Mouse (Mus musculus) T-helper 1 cell (primary cell): ENCODE measurements at regions not wholly inside any gene's neighbourhood (a gene's known extent, or its start where the extent isn't known, plus 50 kb on each side); places are given as distances from the start of the nearest gene placed in this dataset.
"Not testable (repeated sequence)": the region's sequence is repeated elsewhere in the genome, so short reads cannot be mapped to it uniquely, and the experiment has no call there.

Experiments used
- in situ Hi-C: fragments of 300-600 bp; cut with MboI, MseI; formaldehyde crosslinking; loops from one replicate; pipeline ENCODE4 v1.15.1; 2025; ENCODE audit warnings: high pct_unique_total_duplicates

DNA sequence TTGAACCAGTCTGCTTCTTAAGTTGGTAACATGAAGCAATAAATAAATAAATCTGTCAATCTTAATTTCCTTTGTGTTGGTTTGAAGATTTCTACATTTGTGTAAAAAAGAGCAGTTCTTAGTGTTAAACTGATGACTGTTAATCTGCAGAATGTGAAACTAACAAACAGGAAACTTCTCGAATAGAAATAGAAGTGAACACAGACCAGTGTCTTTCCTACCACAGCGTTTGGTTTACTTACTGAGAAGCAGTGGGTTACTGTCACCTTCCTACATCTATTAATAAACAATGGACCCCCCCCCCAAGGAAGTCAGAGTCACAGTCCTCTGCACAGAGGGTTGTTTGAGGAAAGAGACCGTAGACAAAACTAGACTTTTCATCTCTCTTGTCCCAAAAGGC, 209.0 kb upstream of the Btg1 start:
- in situ Hi-C loops = no loop called here

DNA sequence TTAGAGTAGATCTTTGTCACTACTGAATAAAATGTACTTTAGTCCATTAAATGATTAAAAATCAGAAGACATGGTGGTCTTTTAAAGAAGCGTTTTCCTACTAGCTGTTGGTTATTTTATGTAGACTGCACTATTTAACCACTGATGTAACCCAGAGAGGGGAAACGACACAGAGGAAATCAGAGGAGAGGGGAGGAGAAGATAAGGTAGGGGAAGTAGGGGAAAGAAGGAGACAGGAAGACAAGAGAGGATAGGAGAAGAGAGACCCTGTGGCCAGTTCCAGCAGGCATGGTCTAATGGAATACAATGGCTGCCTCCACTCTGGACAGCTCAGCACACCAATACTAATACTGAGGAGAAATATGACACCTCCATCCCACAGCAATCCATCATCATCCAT, 208.6 kb upstream of the Btg1 start:
- in situ Hi-C loops = no loop called here

DNA sequence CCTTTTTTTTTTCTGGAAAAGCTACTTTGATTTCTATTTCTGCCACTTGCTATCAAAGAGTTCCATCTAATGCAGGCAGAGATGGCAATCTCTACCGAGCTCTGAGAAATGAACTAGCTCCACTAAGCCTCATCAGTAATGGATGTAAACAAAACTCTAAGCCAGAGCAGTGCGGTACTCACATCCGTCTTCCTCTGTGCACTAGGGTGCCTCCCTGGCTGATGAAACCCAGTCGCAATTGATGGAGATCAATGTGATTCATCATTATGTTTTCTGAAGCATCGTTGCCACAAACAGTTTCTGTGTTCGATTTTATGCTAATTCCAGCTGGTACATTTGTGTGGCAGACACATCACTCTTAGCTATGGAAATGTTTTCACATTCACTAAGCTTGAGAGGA, 206.8 kb upstream of the Btg1 start:
- in situ Hi-C loops = no loop called here

DNA sequence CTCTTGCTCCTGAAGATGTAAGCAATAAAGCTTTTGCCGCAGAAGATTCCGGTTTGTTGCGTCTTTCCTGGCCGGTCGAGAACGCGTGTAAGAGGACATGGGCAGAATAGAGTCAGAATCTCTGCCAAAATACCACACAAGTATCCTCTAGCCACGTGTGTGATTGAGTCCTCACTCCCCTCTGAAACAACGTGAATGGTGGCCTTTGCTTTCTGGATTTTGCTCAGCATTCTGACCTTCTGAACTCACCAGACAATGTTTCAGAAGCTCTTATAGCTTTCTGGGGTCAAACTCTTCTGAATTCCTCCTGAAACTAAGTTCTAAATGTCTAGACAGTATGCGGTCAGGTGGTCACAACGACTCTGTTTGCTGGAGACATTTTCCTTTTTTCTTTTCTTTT, 202.0 kb upstream of the Btg1 start:
- in situ Hi-C loops = no loop called here

DNA sequence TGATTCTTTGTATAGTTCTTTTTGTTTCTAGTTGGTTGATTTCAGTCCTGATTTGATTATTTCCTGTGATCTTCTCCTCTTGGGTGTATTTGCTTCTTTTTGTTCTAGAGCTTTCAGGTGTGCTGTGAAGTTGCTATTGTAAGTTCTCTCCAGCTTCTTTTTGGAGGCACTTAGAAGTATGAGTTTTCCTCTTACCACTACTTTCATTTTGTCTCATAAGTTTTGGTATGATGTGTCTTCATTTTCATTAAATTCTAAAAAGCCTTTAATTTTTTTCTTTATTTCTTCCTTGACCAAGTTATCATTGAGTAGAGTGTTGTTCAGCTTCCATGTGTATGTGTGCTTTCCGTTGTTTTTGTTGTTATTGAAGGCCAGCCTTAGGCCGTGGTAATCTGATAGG, 195.3 kb upstream of the Btg1 start:
- in situ Hi-C loops = not testable (repeated sequence)

DNA sequence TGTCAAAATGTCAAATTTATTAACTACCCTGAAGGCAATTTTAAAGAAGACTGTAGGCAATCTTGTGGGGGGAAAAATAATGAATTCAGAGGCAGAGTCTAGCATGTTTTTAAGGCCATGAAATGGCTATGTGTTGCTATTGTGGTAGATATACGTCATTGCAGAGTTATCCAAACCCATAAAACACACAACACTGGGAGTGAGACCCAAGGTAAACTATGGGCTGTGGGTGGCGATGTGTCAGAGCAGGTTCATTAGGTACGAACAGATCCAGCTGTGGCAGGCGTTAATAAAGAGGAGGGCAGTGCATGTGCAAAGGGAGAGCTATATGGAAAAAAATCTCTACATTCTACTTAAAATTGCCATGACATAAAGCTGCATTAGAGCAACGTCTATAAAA, 189.4 kb upstream of the Btg1 start:
- in situ Hi-C loops = no loop called here

DNA sequence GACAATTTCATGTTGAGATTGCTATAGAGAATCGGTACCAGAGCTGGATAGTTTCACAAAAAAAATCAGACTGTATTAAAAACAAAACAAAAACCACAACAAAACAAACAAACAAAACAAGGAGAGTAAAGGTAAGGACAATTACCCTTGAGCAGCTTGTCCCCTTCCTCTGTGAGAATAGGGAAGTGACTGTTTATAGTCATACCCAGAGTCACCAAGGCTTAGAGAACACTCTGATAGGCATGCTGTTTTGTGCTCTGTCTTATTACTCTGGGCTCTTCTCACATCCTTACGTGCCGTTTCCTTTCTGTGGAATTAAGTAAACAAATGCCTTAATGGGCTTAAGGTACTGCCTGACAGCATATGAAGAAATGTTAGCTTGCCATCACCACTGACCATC, 186.7 kb upstream of the Btg1 start:
- in situ Hi-C loops = no loop called here

DNA sequence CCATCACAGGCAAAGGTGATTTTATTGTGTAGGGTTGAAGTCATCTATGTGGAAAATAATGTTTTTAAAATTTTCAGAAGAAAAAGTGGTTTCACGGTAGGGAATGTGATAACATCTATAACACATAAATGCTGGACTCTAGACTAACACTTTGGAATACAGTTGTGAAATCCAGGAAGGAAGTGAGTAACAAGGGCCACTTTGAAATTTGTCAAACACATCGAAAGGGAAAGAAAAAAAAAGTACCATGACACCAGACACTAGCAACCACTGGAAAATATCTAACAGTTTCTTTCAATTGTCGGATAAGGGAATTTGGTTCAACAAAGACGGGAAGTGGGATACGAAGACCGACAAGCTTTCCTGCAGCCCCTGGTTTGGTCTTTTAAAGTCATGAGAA, 181.7 kb upstream of the Btg1 start:
- in situ Hi-C loops = no loop called here

DNA sequence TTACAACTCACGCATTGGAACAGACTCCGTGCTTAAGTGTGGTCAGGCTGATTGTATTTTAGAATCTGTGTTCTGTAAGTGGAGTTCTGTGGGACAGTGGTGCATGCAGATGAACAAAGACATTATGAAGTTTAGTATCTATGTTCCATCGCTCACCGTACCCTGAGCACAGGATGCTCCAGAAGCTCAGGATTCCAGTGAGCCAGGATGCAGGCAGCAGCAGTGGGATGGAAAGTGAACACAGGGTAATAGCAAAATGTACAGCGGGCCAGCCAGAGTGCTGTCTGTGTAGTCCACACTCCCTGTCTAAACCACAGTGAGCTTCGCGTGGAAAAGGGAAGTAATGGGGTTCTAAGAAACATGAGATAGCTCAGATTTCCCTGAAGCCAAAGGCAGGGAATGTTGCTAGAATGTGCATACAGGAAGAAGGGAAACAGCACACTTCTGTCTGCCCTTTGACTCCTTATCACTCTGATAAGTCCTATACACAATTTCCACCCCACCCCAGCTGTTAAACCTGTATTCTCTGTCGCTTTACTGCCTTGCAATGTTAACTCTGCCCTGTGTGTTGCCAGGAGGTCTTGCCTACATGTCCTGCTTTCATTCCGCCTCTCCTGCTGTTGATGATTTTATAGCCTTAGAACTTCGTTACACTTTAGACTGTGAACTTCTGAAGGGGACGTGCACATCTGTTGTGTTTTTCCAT, 178.3 kb upstream of the Btg1 start:
- in situ Hi-C loops = no loop called here

DNA sequence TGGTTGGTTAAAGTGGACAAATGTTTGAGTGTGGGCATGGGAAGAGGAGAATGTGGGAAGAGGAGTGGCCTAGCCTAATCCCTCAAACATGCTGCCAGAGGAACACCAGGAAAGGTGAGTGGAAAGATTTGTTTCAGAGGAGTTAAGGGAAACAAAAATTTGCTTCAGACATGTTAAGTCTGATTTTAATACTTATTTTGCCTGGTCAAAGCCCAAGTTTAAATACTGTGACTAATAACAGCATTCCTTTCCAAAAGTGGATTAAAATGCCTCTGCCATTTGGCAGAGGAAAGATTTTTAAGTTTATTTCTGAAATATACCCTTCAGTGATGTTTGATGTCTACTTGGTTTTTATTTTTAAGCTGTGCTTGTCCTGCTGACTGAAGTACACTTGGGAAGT, 174.6 kb upstream of the Btg1 start:
- in situ Hi-C loops = no loop called here

DNA sequence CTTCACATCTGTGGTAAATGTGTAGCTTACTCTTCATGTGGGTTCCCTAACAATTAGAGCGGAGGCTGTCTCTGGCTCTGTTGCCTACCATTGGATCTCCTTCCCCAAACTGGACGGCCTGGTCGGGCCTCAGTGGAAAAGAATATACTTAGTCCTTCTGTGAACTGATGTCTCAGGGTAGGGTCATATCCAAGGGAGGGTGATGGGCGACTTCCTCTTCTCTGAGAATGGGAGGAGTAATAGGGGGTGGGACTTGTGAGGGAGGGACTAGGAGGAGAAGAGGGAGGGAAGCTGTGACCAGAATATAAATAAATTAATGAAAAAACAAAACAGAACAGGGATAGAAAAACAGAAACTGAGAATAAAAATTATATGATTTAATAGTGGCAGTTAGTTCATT, 166.5 kb upstream of the Btg1 start:
- in situ Hi-C loops = loop anchor here (25.0 kb wide), 2 partner anchors 862 to 1237 kb away; partner anchors contain the start of gene Ccer1

DNA sequence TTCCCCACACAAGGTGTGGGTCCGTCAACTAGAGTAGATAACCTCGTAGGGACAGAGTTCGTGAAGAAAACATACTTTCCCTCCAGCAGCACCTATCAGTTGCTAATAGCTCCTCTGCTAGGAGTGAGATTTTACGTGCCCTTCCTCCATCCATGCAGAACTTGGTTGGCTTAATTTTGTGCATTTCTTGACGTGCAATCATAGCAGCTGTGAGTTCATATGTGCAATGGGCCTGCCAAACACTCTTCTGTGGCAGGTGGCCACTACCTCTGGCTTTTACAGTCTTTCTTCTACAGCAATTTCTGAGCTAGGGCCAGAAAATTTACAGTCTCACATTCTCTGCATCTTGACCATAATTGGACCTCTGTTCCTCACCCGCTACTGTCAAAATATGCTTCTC, 161.9 kb upstream of the Btg1 start:
- in situ Hi-C loops = loop anchor here (25.0 kb wide), 2 partner anchors 857 to 1232 kb away; partner anchors contain the start of gene Ccer1

DNA sequence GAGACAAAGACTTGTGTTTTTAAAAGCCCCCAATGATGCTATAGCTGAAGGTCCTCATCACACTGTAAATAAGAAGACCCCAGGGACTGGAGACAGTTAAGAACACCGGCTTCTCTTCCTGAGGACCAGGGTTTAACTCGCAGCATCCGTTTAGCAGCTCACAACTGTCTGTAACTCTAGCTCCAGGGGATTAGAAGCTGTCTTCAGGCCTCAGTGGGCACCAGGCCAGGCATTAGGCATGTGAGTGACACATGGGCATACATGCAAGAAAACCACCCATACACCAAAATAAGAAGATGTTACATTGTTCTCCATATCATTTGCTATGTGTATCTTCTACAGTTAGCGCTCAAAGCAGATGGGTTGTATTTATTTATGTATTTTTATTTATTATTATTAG, 158.3 kb upstream of the Btg1 start:
- in situ Hi-C loops = loop anchor here (25.0 kb wide), 2 partner anchors 854 to 1229 kb away; partner anchors contain the start of gene Ccer1

DNA sequence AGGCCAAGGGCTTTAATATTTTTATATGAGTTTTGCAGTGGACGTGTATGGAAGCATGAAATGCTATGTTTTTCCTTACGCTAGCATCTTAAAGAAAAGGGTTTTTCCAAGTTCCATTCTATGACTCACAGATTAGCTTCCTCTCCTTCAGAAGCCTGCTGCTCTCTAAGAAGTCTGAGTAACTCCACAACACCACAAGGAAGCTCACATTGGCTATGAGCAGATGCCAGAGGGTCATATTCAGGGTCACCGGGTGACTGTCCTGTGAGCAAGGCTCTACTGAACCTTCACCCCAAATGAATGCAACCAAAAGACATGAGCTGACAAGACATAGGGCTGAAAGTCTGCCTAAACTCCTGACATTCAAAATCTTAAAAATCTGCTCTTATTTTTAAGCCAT, 157.6 kb upstream of the Btg1 start:
- in situ Hi-C loops = loop anchor here (25.0 kb wide), 2 partner anchors 853 to 1228 kb away; partner anchors contain the start of gene Ccer1

DNA sequence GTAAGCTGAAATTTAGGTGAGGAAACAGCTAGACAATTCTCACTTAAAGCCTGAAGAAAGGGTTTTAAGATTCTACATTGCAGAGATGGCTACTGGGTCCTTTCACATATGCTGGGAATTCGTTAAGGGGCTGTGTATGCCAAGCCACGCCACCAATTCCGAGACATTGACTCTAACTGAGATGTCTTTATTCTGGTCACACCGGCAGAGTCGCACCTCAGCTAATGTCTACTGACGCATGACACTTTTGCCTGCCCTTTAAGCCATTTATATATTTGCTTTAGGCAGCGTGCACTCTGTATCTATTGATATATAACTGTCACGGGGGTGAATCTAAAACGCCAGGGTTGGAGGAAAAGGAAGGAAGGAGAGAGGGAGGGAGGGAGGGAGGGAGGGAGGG, 156.7 kb upstream of the Btg1 start:
- in situ Hi-C loops = loop anchor here (10.0 to 25.0 kb wide), 5 partner anchors 145 to 1227 kb away; partner anchors contain the start of gene Ccer1

DNA sequence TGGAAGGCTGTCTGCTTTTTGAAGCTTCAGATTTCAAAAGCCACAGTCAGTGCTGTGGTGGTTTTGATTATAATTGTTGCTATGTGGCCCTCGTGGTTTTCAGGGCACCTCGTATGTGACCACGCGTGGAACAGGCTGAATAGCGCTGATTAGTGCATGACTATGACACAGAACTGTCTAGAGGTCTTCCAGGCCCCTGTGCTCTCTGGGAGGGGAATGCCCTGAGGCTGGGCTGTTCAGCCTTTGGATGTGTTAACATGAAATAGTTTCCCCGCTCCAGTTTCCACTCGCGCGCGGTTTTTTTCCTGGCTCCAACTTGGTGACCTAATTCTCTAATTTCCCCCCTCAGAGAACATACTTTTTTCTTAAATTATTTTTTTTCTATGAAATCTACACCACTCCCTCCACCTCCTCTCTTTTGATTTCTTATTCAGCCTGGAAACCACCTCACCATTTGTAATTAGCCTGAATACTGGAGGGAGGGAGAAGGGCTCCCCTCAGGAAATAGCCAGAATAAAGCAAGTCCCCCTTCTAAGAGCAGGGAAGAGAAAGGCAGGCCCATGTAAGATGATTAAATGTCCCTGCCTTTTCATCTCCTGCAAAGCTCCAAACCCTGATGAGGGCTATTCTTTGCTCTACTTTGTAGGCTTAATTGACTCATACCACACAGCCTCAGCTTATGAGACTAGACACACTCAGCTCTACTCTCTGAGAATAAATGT, 156.0 kb upstream of the Btg1 start:
- in situ Hi-C loops = loop anchor here (10.0 to 25.0 kb wide), 5 partner anchors 144 to 1227 kb away; partner anchors contain the start of gene Ccer1

DNA sequence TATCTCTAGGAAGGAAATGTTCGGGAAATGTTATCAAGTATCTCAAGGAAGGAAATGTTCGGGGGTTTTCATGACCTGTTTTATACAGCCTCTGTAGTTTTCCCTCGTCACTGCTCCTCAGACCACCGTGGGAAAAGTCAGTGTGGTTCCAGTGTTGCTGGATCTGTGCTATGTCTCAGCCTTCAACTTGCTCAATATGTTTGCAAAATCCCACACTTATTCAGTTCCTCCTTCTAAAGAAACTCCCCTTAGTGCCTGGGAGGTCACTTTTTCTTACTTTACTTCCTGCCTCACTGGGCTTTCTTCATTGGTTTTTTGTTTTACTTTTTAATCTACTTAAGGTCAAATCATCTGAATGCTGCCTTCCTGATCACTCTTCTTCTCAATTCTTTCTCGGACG, 150.8 kb upstream of the Btg1 start:
- in situ Hi-C loops = loop anchor here (10.0 to 25.0 kb wide), 5 partner anchors 139 to 1221 kb away; partner anchors contain the start of gene Ccer1

DNA sequence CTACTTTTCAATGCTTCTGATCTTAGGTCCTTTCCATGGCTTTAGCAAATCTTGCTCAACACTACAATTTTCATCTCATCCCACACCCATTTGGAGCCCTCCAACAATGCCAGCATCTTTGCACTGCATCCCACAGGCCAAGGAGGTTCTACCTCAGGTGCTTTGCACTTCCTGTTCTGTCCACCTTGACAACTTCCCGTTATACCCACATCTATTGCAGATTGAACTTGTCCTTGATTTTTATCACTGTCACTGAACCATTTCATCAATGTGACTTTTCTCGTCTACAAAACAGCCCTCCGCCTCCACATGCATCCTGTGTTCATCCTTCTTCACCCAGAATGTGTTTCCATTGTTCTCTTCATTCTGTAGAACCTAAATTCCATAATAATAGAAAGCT, 150.0 kb upstream of the Btg1 start:
- in situ Hi-C loops = loop anchor here (10.0 to 25.0 kb wide), 5 partner anchors 138 to 1220 kb away; partner anchors contain the start of gene Ccer1

DNA sequence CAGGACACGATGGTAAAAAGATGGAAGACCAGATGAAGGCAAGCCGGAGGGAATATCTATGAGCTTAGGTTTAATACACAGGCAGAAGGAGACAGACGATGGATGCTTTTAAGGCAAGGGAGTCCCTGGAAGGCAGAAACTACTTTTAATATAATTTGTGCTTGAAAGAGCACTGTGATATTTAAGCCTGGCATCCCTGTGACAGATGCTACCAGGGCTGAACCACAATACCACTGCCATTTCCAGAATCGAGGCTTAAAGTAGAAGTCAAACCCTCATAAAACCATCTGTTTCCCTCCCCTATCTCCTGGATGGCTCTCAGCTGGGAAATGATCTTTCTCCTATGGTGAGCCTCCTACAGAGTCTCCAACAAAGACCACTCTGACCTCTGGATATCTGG, 149.1 kb upstream of the Btg1 start:
- in situ Hi-C loops = loop anchor here (10.0 to 25.0 kb wide), 5 partner anchors 137 to 1220 kb away; partner anchors contain the start of gene Ccer1

DNA sequence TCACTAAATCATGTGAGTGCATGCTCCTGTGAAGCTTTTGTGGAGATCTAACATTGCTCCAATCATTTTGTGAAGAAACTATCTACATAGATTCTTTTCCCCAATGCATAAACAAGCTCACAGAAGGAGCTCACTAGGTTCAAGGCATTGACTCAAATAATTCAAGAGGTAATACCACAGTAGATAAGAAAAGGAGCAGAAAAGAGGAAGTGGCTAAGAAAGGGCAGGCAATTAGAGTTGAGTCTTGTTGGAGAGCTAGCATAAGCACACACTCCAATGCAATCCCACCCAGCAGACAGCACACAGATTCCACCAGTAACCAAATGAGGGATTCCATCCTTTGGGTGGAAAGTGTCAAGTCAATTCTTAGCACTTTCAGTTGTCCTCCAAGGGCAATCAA, 145.3 kb upstream of the Btg1 start:
- in situ Hi-C loops = loop anchor here (25.0 kb wide), 2 partner anchors 841 to 1216 kb away; partner anchors contain the start of gene Ccer1

DNA sequence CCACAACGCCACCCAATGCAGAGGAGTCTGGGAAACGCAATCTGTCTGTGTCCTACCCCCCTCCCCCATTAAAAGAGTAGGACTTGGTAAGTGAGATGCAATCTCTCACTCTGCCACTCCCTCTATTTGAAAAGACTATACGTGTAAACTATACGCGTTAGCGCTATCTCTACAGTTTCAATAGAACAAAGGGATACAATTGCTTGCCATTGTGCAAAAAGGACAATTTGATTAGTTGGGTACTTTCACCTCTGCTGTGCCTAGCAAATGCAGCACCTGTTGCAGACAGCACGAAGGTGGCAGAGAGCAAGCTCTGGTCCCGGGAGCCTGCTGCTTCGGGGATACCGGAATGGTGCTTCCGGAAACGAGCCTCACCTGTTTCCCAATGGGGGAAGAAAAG, 137.5 kb upstream of the Btg1 start:
- in situ Hi-C loops = no loop called here

DNA sequence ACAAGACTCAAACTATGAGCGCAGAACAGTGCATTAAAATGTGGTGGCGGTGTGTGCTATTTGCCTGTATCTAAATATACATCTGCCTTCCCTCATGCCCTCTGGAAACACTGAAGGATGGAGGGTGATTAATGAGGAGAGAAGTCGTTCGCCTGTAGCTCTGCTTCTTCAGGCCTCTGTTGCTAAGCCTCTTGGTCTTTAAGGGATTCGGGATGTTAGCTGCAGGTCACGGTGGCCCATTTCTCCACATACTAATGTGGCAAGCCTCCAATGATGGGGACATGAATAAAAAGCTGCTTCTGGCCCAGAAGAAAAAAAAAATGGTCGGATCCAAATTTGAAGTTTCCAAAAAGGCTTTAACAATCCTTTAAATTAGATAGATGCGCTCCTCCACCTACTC, 137.0 kb upstream of the Btg1 start:
- in situ Hi-C loops = no loop called here
